Mouse (Mus musculus) cerebellum, adult 9-11 months (tissue): Measurements from ENCODE around the gene Tatdn2.

ENCODE experiments used
- DNase-seq: peaks from one replicate; pipeline ENCODE4 v3.0.0; 2022

The Tatdn2 gene

GRCm38 (mm10) chr6:113717541-113717940 lies 20.7 kb downstream of the Tatdn2 start:
- peak; percentile 71 for DNase-seq

DNA sequence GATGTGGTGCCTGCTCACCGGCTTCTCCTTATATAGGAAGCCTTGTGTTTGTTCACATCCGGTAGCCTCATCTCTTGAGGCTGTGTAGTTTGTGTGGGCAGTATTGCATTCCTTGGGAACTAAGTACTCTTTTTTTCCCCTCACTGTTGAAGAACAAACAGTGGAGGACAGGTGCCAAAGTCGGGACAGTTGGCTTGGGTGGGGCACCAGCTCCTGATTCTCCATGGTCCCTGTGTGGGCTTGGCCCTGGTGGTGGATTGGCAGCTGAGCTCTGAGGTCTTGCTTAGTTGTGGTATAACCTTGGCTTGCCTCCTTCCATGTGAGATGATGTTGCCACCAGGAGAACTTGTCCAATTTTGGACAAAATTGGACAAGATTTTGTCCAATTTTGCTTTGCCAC lies 23.0 kb downstream of the Tatdn2 start, which contains the start of gene Ghrl:
TSS of gene Ghrl (minus strand) at position 3 of the 400 bp plus-strand sequence.
- DNase-seq, result no peak

DNA sequence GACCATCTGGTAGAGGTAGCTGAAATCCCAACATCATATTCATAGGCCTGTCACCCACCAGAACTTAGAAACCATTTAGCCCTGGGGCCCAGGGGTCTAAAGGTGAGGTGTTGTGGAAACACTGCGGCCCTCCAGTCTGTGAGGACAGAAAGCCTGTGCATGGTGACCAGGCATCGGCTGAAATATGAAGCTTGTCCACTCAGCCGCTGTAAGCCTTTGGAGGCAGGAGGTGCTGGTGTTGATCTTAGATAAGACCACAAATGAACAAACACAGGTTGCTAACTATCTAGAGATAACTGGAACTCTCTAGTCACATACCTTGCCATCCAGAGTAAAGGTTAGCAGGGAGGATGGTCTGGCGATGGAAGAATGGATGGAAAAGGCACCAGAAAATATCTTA lies 24.2 kb downstream of the Tatdn2 start:
- DNase-seq, result no peak

- no peak for DNase-seq
These were observed 31.3 kb downstream of the Tatdn2 start for GRCm38 (mm10) chr6:113728181-113728580.

- DNase-seq, result no peak
These were observed 34.4 kb downstream of the Tatdn2 start for GRCm38 (mm10) chr6:113731296-113731695.

DNA sequence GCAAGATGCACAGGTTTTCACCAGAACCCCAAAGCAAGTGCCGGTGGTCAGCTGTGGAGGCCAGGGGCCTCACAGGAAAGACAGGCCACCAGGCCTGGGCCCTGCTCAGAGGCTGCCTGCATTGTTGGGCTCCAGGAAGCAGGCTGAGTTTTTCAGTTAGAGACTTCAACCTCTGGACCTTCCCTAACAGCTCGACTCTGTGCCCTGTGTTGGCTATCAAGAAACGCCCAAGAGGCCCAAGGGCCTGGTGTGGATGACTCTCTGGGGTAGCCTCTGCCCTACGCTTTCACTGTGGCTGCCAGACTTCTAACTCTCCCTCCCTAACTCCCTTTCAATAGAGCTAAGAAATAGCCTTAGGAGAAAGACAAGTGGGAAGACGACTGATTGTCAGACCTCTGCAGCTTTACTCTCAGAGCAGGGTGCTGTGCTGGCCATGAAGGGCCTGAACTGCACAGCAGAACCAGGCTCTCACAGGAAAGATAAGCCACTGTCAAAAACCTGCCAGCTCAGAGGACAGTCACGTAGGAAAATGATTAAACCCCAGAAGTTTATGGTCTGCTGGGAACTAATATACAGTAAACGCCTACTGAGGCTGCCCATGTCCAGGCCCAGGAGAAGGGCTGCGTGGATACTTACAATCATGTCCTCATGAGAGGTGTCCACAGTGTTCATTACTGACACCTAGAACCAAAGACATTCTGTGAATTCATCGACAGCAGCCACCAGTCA lies 40.6 kb downstream of the Tatdn2 start:
- no peak for DNase-seq

DNA sequence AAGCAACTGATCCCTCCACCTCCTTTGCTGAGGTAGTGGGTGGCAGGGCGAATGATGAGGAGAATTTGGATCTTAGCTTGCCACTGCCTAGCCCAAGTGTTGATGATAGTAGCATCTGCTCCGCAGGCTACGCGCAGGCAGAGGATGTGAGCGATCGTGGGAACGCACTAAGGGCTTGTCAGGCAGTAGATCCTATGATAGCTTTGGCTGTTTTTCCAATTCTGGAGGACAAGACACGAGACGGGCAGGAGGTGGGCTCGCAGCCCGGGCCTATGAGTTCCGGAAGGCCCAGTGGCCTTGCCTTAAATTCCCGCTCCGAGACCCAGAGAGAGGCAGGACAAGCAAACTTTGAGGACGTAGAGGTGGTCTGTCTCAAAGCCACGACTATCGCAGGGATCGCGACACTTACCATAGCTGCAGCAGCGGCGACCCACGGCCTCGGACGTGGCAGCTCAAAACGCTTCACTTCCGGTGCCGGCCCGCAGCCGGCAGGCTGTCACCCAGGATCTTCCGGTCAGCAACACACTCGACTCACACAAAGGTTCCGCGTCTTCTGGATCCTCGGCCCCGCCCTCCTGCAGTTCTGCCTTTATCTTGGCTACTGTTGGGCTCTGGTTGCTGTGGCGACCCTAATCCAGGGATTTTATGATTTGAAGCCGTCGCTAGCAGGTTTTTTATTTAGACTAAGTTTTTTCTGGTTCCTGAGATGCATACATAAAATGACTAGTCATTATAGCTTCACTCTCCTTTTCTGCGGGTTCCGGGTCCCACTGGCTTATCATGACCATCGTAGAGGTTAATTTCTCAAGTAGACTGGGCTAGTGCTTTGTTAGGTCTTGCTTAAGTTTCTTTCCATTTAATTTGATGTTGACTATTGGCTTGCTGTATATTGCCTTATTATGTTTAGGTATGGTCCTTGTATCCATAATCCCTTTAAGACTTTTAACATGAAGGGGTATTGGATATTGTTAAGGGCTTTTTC lies 43.7 kb downstream of the Tatdn2 start, which contains the start of gene Sec13:
TSS of gene Sec13 (minus strand) at position 508 of the 982 bp plus-strand sequence.
- DNase-seq, result peak; percentile 80

GRCm38 (mm10) chr6:113741425-113741824 lies 44.6 kb downstream of the Tatdn2 start:
- no peak for DNase-seq

DNA sequence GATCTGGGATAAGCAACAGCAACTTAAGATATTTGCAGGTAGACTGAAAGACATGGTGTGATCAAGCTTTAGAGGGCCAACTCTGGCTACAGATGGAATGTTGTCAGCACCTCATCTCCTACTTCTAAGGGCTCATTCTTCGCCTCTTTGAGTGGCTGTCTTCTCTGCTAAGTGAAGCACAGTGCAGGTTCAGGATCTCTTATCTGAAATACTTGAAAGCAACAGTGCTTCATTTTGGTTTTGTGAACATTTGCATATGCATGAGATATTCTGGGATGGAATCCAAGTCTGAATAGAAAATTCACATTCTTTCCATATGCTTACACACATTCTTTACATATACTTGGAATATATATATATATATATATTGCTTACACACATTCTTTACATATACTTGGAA lies 45.5 kb downstream of the Tatdn2 start:
- no peak for DNase-seq

DNA sequence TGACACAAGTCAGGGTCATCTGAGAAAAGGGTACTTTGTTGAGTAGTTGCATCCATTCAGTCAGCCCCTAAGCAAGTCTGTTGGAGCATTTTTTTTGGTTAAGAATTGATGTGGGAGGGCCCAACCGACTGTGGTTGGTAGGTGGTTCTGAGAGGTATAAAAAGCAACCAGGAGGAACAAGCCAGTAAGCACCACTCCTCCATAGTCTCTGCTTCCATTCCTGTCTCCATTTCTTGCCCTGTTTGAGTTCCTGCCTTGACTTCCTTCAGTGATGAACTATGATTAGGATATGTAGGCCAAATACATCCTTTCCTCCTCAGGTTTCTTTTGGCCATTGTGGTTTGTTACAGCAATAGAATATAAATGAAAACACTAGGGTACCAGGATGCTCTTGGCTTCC lies 46.3 kb downstream of the Tatdn2 start:
- no peak for DNase-seq

DNA sequence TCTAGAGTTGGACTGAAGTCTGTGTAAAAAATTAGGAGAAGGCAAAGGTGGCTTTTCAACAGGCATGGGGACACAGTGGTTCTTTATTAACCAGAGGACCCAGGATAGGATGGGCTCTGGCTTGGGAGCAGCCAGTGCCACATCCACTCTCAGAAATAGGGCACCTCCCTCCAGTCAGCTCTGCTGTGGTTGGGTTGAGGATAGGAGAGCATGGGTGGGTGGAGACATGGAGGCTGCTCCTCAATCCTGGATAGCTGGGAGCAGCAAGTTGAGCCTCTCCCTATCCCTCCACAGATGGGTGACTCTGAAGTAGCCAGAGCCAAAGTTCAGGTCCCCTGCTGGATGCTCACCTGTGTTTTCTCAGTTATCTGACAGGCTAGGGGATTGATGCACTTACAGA lies 48.3 kb downstream of the Tatdn2 start:
- no peak for DNase-seq

DNA sequence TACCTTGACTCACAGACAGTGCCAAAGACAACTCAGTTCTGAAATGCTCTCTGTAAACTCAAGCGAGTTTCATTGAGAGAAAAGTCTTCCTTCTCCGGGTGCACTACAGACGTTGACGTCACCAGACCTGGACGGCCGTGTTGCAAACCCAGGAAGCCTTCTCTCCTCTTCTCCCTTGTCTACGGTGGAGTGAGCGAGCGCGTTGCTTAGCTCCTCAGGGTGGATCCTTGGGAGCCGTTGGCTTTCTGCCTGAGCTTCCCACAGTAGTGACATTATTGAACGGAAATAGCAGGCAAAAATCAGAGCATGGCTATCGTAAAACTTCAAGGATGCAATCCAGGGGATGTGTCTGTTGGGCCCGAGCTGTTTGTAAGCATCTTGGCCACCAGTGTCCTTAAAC lies 50.4 kb downstream of the Tatdn2 start:
- DNase-seq, result no peak

- no peak for DNase-seq
These were observed 51.5 kb downstream of the Tatdn2 start for GRCm38 (mm10) chr6:113748351-113748750.

DNA sequence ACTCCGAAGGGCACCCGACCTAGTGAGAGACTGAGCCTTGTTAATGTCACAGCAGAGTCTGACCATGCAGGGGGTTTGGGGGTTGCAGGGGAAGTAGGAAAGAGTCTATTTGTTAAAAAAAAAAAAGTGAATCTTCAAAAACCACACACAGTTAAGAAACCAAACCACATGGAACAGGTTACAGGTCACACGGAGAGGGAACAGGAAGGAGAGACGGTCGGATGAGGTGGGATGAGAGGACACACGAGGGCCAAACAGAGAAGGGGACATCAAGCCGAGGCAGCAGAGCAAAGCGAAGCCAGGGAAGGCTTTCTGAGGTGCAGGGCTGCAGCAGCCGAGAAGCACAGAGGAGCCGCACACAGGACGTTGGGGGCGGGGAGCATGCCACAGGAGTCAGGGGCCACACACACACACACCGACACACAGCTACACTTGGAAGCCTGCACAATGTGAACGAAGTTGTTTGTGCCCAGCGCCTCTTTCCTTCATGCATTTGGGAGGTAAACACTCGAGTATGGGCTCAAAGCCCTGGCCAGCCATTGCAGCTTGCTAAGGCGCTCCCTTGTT lies 52.4 kb downstream of the Tatdn2 start:
- DNase-seq, result no peak
